ENCODE assay signal across 12 mouse cellular contexts in genomic region chr5:131181231-131181630, GRCm38 (mm10).
DNase-seq lines count a peak whose midpoint lies in the region; ATAC-seq and TF ChIP-seq lines count a peak whose summit lies in the region.
"Had no signal": no experiment of that assay in that cellular context is flagged by ENCODE, and none has a peak within 500 bp of the region (broad histone marks: within the 10 kb centered on the region; RNA-seq: fewer than 3 reads in every experiment).

No protein-coding gene starts in this region.

- no peaks in the 10 kb centered on the region for H3K9me3 ChIP-seq in heart, embryonic 10.5 days
- no peaks in the 10 kb centered on the region for H3K9me3 ChIP-seq in hindbrain, embryonic 16.5 days (ENCODE audit: control insufficient read depth, low read length)
- H3K9me3 ChIP-seq: embryonic facial prominence, embryonic 15.5 days; hindbrain, embryonic 10.5 days had no signal

- no peak overlapping the region for H3K4me2 ChIP-seq in hindbrain, embryonic 16.5 days (ENCODE audit: low read length)
- H3K4me2 ChIP-seq: embryonic facial prominence, embryonic 15.5 days had no signal

- TF ChIP-seq POLR2A in cortical plate, adult 2 months (IDR thresholded peaks at IDR 0.05; ENCODE audit: extremely low read depth, insufficient read depth, low read length): no peak

- H3K4me3 ChIP-seq in heart, embryonic 10.5 days: no peak overlapping the region
- H3K4me3 ChIP-seq in cortical plate, adult 2 months (ENCODE audit: insufficient read depth, low read length): no peak overlapping the region
- H3K4me3 ChIP-seq in hindbrain, embryonic 16.5 days (ENCODE audit: low read length): no peak overlapping the region
- H3K4me3 ChIP-seq: embryonic facial prominence, embryonic 15.5 days; gastrocnemius, adult 2 months; hindbrain, embryonic 10.5 days had no signal

- 75% methylated on average over 1 of the region's 1 CpGs for WGBS in heart, embryonic 10.5 days
- WGBS in hindbrain, embryonic 16.5 days: 74% methylated on average over 1 of the region's 1 CpGs

- intact Hi-C loops in left cerebral cortex, postnatal 14 days (cut with DNase I): loop anchor here (10.0 kb wide), 1 partner anchor 84 kb away; no protein-coding TSS in a partner anchor

- no peaks in the 10 kb centered on the region for H3K36me3 ChIP-seq in heart, embryonic 10.5 days
- no peaks in the 10 kb centered on the region for H3K36me3 ChIP-seq in hindbrain, embryonic 16.5 days (ENCODE audit: control insufficient read depth, insufficient read depth, low read length)
- H3K36me3 ChIP-seq: embryonic facial prominence, embryonic 15.5 days; hindbrain, embryonic 10.5 days had no signal

- no peak for ATAC-seq in hindbrain, embryonic 16.5 days

- no peak overlapping the region for H3K9ac ChIP-seq in hindbrain, embryonic 16.5 days (ENCODE audit: low read depth, low read length)
- H3K9ac ChIP-seq: embryonic facial prominence, embryonic 15.5 days had no signal

- H3K27ac ChIP-seq in heart, embryonic 10.5 days: no peak overlapping the region
- 0 out of 2 replicates have a peak overlapping the region, but pooled peaks have one; percentile 12 for H3K27ac ChIP-seq in cortical plate, adult 2 months (ENCODE audit: insufficient read depth, low read length)
- no peak overlapping the region for H3K27ac ChIP-seq in hindbrain, embryonic 16.5 days (ENCODE audit: low read depth, low read length)
- H3K27ac ChIP-seq: embryonic facial prominence, embryonic 15.5 days; gastrocnemius, adult 2 months; hindbrain, embryonic 10.5 days had no signal

- peak; percentile 56 to 63 for DNase-seq in heart, adult 18-20 months
- DNase-seq in heart, embryonic 10.5 days (ENCODE audit: low spot score): no peak
- peak; percentile 10 to 36 for DNase-seq in frontal cortex, postnatal 14 days (ENCODE audit: low spot score in 2 of 2)
- peak; percentile 46 to 68 for DNase-seq in left cerebral cortex, postnatal 14 days (ENCODE audit: low spot score in 2 of 2)
- DNase-seq in thymus, postnatal 0 days (ENCODE audit: low spot score): no peak
- DNase-seq: gastrocnemius, adult 2 months; kidney, adult 11 months; thymus, postnatal 36 days had no signal

- H3K27me3 ChIP-seq in heart, embryonic 10.5 days (ENCODE audit: insufficient read depth, poor library complexity, severe bottlenecking): no peaks in the 10 kb centered on the region
- no peaks in the 10 kb centered on the region for H3K27me3 ChIP-seq in hindbrain, embryonic 16.5 days (replicated peaks; ENCODE audit: control insufficient read depth, insufficient read depth, low read length)
- H3K27me3 ChIP-seq: embryonic facial prominence, embryonic 15.5 days had no signal

- no peak for TF ChIP-seq CTCF in cortical plate, adult 2 months (IDR thresholded peaks at IDR 0.05; ENCODE audit: extremely low read depth, insufficient read depth, low read length)

- H3K4me1 ChIP-seq in heart, embryonic 10.5 days: peaks cover 4% of the 10 kb centered on the region; the same call in 1 of the 2 replicates
- H3K4me1 ChIP-seq in cortical plate, adult 2 months (ENCODE audit: control insufficient read depth, insufficient read depth, low read length): no peaks in the 10 kb centered on the region; the same call in 1 of the 2 replicates
- H3K4me1 ChIP-seq in hindbrain, embryonic 16.5 days (ENCODE audit: control insufficient read depth, insufficient read depth, low read depth, low read length): peaks cover 4% of the 10 kb centered on the region; the same call in 1 of the 2 replicates
- H3K4me1 ChIP-seq: embryonic facial prominence, embryonic 15.5 days had no signal

Comparison
In these comparisons a context has a peak if more than half of its experiments do, and no peak if none do; other contexts are left out.
1. DNase-seq: peak in heart, adult 18-20 months (2 of 2), frontal cortex, postnatal 14 days (2 of 2) and left cerebral cortex, postnatal 14 days (2 of 2); none in heart, embryonic 10.5 days (single experiment) and thymus, postnatal 0 days (single experiment).